Mouse (Mus musculus): Measurements from ENCODE around the gene Gba2. TPM values are rescaled to one million over a fixed set of nuclear protein-coding genes. Genes with fewer than 3 reads are reported as not detected.

Gene Gba2
- total RNA-seq, 2 experiments from 2014 or later, result 56.1 to 60.6 TPM

GRCm38 (mm10) chr4:43583421-43583820 is 4.7 kb upstream of the Gba2 start:
- DNase-seq (ENCODE audit: low spot score in 2 of 2), result no peak

DNA sequence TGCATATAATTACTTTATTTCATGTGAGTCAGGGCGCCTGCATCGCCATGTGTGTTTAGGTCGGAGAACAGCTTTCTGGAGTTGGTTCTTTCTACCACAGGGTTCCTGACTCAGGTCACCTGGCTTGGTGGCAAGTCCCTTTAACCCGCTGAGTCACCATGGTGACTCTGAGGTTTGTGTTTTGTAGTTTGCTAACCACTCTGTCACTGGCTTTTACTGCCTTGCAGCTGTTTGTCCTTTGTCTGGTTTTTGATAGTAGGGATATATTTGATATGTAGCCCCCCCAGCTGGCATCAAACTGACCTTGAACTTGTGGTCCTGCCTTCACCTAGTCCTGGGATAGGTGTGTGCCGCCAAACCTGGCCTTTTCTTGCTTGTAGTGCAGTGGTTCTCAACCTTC is 3.6 kb upstream of the Gba2 start:
- DNase-seq (ENCODE audit: low spot score in 2 of 2), result no peak

DNA sequence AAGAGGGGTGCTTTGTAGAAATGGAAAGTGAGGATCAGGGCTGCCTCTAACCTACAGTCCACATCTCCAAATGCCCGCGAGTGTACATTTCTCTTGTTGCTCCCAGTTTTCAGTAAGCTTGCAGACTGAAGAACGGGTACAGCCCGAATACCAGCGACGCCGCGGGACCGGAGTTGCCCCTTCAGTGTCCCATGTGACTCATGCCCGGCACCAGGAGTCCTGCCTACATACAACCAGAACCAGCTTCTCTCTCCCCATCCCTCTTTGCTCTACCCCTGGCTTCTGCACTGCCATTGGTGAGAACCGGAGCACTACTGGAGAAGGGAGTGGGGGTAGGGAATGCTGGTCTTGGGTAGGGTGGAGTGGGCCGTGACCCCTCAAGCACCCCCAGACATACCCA is 2.7 kb upstream of the Gba2 start:
- DNase-seq (ENCODE audit: low spot score in 2 of 2), result no peak

- no peak for DNase-seq (ENCODE audit: low spot score in 2 of 2)
These were observed 2.0 kb upstream of the Gba2 start for GRCm38 (mm10) chr4:43580721-43581120.

DNA sequence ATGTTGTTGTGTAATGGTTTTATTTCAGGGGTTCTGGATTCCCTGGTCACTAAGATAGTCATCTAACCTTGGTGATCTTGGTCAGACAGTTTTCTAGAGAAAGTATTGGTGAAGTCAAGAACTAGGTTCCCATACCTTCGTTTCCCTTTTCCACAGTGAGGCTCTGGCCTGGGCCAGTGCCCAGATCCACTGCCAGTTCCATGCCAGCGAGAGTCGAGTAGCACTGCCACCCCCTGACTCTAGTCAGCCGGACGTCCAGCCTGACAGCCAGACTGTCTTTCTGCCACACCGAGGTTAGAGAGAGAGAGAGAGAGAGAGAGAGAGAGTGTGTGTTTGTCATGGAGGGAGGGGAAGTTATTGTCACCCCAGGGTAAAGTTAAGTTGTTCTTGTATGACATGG is 1.1 kb upstream of the Gba2 start:
- DNase-seq (ENCODE audit: low spot score in 2 of 2), result no peak

DNA sequence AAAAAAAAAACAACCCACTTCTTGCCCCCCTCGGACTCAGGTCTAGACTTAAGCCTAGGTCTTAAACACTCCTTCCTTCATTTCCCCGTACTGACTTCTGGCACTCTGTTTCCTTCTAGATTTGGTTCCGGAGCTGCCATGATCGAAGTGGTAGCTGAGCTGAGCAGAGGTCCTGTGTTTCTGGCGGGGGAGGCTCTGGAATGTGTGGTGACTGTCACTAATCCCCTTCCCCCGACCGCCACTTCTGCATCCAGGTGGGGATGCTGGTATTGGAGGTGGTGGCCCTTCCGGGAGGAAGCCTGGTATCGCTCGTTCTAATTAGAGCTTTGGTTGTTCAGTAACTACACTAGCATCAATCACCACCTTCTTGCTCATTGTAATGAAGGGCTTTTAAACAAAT is 583 bp upstream of the Gba2 start:
- DNase-seq (ENCODE audit: low spot score in 2 of 2), result no peak

- no peak for DNase-seq (ENCODE audit: low spot score in 2 of 2)
These were observed 1.3 kb downstream of the Gba2 start for GRCm38 (mm10) chr4:43577237-43577881.

- no peak for DNase-seq (ENCODE audit: low spot score in 2 of 2)
These were observed 3.3 kb downstream of the Gba2 start for GRCm38 (mm10) chr4:43575356-43575755.

DNA sequence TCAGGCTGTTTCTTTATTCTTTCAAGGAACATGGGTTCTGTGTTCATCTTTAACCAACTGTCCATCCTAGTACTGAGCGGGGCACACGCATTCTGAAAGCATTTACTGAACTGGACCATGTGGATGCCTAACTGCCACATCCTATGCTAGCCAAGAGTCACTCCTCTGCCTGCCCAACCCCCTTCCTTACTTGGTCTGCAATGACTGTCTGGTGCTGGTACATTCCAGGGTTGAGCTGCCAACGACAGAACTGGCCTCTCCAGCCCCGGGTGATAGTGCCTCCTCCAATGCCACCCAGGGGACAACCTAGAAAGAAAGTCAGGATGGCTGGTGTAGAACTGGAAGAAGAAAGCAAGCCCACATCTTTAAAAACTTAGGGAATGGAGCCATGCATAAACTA is 5.1 kb downstream of the Gba2 start:
- no peak for DNase-seq (ENCODE audit: low spot score in 2 of 2)

GRCm38 (mm10) chr4:43571395-43572045 is 7.2 kb downstream of the Gba2 start:
- no peak for DNase-seq (ENCODE audit: low spot score in 2 of 2)

DNA sequence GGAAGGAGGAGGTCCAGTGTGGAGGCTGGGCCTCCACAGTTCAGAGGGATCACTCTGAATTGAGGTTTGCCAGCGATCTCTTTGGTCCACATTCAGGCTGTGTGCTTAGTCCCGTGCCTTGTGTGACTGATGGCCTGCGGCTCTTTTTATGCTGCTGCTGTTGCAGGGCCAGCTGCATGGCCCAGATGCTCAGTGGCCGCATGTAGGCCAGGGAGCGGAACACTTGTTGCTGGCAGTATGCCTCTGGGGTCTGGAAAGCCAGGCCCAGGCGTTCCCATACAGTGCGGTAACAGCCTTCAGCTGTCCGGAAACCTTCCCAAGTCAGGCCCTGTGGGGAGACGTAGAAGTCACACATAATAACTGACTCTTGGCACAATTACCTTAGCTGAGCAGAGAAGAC is 11.5 kb downstream of the Gba2 start:
- no peak for DNase-seq (ENCODE audit: low spot score in 2 of 2)

GRCm38 (mm10) chr4:43564231-43564630 is 14.4 kb downstream of the Gba2 start:
- DNase-seq (ENCODE audit: low spot score in 2 of 2), result no peak

- no peak for DNase-seq (ENCODE audit: low spot score in 2 of 2)
These were observed 15.1 kb downstream of the Gba2 start for GRCm38 (mm10) chr4:43563601-43563875.

DNA sequence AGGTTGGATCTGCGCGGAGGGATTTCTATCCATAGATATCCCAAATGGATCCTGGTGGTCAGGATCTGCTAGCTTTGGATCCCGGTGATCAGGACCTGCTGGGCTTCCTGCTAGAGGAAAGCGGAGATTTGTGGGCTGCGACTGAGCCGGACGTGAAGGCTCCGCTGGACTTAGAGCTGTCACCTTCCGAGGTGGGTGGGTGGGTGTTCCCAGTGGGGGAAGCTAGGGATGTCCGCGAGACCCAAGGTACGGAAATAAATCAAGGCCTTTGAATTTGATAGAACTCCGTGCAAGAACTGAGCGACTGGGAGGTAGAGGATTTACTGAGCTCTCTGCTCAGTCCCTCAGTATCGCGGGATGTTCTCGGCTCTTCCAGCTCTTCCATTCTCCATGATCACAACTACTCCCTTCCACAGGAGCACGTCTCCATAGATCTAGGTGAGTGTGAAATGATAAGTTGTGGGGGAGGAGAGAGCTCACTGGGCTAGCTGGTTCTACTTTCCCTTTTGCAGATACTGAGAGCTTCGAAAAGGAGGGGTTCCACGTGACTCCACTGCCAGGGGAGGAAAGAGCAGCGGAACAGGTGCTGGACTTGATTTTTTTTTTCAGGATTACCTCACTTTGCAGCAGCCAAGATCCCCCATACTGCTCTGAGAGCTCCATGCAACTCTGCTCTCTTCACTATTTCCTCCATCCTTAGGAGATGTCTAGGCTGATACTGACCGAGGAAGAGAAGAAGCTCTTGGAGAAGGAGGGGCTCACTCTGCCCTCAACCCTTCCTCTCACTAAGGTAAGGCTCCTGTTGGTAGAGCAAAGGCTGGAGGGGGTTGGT is 15.7 kb downstream of the Gba2 start:
- no peak for DNase-seq (ENCODE audit: low spot score in 2 of 2)

DNA sequence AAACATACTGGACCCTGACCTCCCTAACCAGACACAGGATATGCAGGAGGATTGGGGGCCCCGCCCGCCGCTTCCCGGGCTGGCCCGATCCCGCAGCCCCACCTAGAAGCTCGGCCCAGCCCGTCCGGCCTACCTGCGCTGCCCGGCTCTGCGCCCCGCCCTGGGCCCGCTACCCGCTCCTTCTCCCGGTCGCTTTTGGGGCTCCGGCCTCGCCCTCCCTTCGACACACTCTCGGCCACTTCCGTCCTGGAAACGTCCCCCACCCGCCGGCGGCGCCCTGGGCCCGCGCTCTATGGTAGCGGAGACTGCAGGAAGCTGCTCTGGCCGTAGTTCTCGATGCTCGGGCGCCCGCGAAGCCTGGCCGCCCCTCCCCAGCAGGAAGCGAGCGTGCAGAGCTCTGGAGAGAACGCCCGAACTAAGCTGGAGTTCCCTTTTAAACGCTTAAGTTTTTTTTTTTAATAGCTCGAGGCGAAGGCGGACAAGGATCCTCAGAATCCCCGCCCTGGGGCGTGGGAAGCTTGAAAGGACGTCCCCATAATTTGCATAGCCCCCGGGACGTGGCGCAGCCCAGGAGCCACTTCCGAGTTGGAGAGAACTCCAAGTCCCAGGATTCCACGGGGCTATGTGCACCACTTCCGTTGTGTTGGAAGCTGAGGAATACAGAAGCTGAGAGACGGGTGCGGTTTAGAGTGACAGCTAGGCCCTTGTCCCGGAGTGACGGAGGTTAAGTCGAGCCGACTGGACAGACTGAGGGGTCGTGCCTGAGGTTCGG is 16.5 kb downstream of the Gba2 start, which contains the start of the genes Creb3 and Tln1:
Creb3 (plus strand) TSS at position 336 of the 772 bp plus-strand sequence.
Tln1 (minus strand) TSS at position 695 of the 772 bp plus-strand sequence.
- peak; percentile 96 to 97 for DNase-seq (ENCODE audit: low spot score in 2 of 2)

DNA sequence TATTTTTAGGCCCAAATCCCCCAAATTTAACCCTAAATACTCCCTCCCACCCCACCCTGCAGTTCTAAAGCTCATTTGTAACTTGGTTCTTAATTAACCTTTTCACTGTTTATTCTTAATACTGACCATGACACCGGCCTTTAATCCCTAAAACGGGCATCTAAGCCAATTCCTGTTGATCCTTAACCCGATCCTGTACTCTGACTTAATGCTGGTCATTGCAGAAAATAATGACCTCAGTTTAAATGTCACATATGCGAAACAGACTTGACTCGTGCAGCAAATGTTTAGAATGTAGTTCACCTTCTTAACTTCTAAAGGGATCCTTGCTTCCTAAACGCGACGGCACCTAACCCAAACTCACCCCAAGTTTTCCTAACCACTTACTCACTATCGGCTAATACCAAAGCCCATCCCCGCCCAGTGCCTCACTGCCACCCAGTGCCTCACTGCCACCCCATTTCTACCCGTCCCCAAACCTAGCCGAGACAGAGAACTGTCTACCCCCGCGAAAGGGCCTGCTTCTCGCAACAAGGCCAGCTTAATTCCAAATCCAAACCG is 17.2 kb downstream of the Gba2 start:
- no peak for DNase-seq (ENCODE audit: low spot score in 2 of 2)

DNA sequence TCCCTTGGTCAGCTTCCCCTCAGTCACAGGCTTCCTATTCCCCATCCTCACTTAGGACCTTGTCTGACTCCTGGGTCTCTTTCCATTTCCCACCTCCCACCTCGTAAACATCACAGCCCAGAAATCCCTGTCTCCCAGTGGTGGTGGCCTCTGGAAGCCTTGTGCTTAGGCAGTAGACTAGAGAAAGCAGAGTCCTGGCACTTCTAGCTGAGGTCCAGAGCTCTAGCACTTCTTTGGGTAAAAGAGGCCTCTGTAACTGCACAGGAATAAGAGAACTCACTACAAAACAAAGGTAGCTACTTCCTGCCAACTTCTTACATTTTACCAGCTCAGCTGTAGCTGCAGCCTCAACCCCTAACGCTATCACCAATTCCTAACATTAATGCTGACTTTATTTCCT is 17.7 kb downstream of the Gba2 start:
- no peak for DNase-seq (ENCODE audit: low spot score in 2 of 2)

DNA sequence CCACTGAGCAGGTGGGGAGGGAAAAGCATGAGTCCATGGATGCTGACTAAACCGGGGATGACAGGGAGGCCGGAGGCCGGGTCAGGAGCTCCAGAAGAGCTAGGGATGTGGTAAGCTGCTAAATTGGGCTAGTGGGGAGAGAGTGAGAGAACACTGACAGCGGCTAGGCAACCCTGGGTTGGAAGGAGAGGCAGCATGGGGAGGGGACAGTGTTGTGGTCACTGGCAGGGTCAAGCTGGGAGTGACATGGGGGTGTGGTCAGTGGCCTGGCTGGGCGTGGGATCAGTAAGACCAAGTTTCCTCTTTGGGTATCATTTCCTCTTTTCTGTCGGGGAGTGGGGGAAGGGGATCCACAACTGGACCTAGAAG is 18.4 kb downstream of the Gba2 start:
- peak in 1 of 2 experiments; percentile 49 for DNase-seq (ENCODE audit: low spot score in 2 of 2)

GRCm38 (mm10) chr4:43559519-43560242 is 19.0 kb downstream of the Gba2 start:
- no peak for DNase-seq (ENCODE audit: low spot score in 2 of 2)

DNA sequence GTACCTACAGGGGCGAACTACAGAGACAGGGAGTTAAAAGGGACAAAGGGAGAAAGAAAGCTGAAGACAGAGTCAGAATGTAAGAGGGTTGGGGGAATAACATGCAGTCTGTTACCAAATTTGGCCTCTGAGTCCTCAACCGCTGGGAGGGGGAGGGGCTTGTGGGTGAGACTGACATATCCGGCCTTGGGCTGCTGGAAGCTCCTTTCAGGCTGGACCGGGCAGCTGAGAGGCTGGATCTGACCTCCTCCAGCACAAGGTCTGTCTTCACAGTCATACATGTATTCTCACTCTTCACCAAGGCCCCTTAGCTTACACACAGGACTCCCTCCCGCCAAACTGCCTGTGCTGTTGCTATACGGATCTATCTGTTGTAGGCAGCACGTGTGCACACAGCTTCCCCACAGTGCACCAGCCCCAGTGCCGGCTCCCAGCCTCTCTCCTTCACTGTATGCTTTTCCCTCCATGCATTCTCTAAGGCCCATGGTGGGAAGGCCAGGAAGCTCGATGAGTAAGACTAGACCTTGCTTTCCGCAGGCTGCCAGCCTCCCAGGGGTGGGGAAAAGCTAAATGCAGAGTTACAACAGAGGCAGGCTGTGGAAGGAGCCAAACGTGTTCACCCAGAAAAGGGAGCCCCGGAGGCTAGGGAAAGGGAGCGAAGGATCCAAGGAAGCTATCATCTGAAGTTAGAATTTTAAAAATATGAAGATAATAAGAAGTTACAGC is 19.9 kb downstream of the Gba2 start:
- no peak for DNase-seq (ENCODE audit: low spot score in 2 of 2)
